Mouse (Mus musculus) hindlimb bud, embryonic 11.5 days (tissue): ENCODE results near the gene Cdk5r2.

Experiments
- DNase-seq: peaks from one replicate; pipeline ENCODE4 v3.0.0-alpha.2; 2012; ENCODE audit warnings: low read depth, low spot score; ENCODE audit errors: extremely low spot score

Gene Cdk5r2

DNA sequence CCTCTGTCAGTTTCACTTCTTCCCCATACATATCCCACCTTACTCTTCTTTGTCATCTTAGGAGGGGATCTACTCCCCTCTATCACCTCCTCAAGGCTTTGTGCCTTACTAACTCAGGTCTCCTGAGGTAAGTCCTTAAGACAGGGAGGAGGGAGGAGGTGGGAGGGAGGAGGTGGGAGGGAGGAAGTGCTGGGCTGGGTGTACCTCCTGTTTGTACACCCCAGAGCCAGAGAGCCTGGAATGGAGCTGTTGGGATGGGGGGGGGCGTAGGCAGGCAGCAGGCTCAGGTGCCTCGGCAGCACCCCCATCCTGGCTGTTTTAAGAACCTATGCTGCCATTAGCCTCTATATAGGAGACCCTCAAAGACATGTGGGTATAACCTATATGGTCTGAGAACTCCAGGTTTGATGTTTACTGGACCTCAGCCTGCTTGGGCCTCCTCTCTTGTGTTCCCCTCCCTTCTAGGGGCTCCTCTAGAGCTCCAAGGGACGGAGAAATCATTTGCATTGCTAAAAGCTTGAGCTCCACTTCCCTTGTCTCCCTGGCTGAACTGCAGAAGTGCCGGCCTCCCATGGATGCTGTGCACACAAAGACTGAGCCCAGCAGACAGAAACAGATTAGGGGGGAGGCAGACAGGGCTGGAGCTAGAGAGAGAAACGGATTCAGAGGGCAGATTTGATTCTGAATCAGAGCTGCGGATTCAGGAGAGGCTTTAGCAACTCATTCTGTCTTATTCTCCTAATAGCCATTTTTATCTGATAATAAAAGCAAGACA is 3.5 kb upstream of the Cdk5r2 start:
- no peak for DNase-seq

DNA sequence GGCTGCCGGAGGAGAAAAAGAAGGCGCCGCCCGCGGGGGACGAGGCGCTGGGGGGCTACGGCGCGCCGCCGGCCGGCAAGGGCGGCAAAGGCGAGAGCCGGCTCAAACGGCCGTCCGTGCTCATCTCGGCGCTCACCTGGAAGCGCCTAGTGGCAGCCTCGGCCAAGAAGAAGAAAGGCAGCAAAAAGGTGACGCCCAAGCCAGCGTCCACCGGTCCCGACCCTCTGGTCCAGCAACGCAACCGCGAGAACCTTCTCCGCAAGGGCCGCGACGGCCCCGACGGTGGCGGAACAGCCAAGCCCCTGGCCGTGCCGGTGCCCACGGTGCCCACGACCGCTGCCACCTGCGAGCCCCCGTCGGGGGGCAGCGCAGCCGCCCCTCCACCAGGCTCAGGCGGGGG is 422 bp downstream of the Cdk5r2 start:
- DNase-seq: no peak

DNA sequence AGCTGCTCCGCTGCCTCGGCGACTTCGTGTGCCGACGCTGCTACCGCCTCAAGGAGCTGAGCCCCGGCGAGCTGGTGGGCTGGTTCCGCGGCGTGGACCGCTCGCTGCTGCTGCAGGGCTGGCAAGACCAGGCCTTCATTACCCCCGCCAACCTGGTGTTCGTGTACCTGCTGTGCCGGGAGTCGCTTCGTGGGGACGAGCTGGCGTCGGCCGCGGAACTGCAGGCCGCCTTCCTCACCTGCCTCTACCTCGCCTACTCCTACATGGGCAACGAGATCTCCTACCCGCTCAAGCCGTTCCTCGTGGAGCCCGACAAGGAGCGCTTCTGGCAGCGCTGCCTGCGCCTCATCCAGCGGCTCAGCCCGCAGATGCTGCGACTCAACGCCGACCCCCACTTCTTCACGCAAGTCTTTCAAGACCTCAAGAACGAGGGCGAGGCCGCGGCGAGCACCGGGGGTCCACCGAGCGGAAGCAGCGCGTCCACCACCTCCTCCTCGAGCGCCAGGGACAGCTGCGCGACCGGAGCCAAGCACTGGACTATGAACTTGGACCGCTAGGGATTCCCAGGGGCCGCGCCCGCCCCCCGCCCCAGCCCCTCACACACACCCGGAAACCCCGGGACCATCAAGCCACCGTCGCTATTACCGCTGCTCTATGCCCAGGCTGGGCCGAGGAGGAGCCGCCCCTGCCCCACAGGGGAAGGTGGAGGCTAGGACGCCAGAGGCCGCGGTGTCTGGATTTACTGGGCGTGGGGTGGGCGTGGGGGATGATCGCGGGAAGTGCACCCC is 1.1 kb downstream of the Cdk5r2 start:
- DNase-seq: no peak

DNA sequence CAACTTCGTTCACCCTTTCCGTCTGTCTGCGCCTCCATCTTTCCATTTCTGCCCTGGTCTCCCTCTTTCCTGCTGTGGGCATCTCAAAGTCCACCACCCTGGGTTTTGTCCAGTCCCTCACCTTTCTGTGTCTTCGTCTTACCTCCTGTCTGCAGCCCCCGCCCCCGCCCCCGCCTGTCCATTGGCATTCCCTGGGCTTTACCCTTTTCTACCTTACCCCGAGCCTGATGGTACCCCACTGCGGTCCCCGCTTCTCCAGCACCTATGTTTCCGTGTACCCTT is 1.6 kb downstream of the Cdk5r2 start:
- DNase-seq: no peak

DNA sequence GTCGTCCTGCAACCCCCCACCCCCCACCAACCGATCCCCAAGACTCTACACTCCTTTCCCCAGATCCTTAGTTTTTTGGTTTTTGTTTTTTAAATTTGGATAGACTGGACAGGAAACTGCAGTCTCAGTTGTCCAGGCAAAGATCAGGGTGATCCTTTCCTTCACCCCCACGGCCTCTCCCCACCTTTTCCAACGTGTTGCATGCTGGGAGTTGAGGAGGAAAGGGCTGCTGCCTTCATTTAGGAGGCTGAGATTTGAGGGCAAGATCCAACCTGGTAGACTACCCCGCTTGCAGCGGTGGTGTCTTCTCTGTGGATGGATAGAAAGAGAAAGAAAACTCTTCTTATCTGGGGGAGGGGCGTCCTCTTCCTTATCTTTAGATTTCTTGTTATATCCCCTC is 2.1 kb downstream of the Cdk5r2 start:
- DNase-seq: no peak

DNA sequence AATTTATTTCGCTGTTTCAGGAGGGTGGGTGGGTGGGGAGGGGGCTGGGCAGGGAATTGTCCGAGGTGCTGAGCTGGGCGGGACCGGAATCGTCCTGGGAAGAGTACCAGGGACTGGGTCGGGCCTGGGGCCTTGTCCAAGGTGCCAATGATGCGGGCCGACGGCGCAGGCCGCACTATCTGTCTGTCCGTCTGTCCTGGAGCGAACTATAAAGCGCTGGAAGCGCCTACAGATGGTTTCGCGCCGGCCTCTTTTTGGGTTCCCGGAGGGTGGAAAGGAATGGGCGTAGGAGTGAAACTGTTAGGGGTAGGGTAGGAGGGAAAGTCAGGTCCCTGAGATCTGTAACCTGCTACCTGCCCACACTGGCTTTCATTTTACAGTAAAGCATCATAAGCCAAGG is 2.5 kb downstream of the Cdk5r2 start:
- DNase-seq: no peak

DNA sequence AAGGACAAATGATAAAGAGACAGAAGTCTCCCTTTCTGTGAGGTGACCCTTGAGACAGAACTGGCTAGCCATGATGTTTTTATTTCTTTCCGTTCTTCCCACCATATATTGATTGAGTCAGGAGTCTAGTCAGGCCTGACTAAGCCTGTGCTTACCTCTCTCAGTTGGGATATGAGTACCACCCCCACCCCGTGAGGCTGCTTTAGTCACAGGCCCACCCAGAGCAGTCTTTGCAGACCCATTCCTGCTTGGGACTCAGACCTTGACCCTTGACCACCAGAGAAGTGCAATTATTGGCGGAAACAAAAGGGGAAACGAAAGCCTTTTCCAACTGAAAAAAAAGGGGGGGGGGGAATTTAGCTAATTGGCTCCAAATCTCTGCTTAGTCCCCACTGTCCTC is 2.9 kb downstream of the Cdk5r2 start:
- DNase-seq: no peak

DNA sequence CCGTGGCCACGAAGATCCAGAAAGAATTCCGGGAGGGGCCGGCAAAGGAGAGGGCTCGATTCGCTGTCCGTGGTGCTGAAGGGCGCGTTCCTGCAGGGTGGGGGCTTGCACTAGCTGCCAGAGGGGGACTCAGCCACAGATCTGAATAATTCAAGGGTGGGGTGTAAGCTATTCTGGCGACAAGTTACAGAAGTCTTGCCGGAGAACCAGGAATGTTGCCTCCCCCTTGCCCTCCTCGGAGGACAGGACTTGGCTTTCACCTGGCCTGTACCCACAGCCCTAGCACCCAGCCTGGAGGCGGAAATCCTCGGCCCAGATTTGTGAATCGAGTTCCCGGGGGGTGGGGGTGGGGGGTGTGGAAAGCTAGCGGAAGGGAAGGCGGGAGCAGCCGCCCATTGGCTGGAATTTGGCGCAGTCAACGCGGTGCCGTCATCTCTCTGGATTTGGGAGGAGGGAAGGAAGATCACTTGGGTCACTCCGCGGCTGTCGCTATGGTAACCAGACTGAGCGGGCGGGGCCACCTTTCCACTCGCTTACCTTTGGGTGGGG is 3.5 kb downstream of the Cdk5r2 start:
- no peak for DNase-seq

DNA sequence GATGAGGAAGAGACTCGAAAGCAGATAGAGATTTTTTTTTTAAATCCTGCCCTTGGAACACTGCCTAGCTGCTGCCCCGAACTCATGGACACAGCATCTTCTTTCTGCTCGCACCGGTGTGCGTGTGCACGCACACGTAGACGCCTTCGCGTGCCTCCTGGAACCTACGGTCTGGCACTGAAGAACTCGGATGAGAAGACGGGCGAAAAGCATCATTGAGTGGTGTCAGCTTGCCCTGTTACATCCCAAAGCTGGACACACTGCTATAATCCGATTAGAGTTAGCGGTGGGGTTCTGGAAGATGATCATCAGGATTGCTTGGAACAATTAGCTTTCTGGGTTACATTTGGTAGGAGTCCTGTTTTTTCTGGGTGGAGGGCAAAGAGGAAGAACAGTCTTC is 4.1 kb downstream of the Cdk5r2 start:
- no peak for DNase-seq

DNA sequence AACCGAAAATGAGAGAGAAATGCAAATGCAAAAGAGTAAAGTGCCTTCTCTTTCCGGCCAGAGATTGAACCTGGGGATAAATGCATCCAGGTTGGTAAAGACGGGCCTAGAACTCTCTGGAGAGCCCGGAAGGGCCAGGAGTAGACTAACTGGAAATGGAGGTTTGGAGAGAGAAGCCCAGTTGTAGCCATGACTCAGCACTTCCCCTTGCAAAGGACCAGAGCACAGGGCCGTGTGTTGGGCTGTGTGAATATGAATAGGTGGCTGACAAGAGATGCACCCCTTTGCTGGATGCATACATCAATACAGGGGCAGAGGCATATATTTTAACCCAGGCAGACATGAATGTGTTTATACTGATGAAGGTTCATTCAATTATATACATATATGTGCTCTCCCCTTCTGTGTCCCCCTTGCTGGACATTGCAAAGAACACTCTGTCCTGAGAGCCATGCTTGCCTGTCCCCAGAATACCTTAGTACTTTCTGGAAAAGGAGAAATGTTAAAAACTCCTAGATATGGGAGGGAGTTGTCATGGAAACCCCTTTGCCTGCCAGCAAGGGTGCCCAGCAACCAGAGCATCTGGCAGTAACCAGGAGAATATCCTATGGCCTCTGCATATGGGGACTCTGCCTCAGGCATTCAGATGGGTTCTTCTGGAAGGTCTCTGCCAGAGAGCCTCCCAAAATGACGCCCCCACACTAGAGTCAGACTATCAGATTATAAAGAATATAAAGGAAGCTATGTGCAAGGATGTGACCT is 4.7 kb downstream of the Cdk5r2 start:
- no peak for DNase-seq

DNA sequence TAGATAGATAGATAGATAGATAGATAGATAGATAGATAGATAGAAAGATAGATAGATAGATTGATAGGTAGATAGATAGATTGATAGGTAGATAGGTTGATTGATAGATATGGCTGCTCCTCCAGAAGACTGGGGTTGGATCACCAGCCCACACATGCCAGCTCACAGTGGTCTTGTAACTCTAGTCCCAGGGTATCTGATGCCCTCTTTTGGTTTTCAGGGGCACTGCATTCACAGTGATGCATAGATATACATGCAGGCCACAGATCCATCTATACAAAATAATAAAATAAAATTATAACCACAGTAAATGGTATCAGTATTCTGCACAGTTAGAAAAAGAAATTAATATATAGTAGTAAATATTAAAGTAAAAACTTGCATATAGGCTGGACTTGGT is 7.0 kb downstream of the Cdk5r2 start:
- DNase-seq: no peak

DNA sequence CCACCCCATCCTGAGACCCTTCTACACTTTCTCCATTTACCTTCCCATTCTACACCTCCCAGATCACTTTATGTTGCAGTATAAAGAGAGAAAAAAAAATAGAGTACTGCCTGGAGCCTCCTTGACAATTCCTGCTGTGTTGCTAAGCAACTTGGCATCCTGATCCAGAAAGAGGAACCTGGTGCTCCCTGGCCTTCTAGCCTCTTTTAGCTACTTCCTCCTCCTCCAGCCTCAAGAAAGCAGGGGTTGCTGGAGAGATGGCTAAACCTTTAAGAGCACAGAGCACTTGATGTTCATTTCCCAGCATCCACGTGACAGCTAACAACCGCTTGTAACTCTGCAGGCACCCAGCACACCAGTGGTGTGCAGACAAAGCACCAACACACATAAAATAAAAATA is 17.5 kb downstream of the Cdk5r2 start:
- DNase-seq: no peak

DNA sequence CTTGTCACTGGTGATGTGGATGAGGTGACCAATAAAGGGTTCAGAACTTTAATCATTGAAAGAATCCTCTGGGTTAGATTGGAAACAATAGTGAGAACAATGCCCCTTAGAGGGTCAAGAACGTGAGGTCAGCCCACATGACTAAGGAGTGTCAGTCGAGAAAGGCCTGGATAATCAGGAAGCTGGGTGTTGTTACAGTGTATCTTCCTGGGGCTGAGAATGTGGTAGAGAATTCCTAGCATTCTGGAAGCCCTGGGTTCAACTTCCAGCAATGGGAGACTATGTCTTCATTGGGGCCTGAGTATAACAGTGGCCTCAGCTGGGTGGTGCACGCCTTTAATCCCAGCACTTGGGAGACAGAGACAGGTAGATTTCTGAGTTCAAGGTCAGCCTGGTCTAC is 22.5 kb downstream of the Cdk5r2 start:
- no peak for DNase-seq

DNA sequence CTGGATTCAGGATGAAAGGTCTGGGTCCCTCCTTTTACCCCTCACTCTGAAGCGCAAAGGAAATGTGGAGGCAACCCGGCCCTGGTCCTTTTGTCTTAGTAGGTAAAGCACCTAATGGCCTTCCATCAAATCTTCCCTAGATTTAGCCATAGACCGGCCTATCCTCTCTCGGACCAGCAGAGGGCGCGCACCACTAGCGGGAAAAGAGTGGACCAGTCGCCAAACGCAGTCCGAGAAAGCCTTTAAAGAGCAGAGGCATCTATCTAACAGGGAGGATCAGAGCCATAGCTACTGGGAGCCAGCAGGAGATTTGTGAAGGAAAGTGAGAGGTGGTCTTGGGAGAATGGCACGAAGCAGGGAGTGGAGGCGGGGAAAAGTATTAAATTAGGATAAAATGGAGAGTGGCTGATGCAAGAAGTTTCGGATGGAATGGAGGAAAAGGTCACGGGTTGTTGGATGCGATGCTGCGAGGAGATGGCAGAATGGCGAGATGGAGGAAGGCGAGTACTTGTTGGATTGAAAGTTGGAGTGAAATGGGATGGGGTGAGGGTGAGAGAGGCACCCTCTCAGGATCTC is 26.1 kb downstream of the Cdk5r2 start:
- no peak for DNase-seq

DNA sequence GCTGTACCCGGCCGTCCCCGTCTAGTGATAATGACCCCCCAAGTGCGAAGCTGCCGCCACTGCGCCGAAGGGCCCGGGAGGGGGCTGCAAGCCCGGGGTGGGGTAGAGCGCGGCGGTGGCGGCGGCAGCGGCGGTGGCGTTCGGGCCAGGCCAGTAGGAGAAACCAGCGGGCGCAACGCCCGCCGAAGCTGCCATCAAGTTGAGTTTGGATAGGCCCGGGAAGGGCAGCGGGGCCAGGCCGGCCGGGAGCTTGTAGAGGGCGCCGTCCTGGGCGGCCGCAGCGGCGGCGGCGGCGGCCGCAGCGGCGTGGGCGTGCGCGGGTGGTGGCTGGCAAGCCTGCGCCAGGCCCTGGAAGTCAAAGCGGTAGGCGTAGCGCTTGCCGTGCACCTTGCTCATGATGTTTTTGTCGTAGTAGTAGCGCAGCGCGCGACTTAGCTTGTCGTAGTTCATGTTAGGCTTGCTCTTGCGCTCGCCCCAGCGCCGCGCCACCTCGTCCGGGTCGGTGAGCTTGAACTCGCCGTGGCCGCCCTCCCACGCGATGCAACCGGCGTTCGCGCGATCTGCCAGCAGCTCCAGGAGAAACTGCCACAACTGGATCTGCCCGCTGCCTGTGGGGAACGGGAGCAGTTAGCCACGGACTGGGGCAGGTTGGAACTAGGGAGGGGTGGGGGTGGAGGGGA is 27.5 kb downstream of the Cdk5r2 start:
- no peak for DNase-seq

DNA sequence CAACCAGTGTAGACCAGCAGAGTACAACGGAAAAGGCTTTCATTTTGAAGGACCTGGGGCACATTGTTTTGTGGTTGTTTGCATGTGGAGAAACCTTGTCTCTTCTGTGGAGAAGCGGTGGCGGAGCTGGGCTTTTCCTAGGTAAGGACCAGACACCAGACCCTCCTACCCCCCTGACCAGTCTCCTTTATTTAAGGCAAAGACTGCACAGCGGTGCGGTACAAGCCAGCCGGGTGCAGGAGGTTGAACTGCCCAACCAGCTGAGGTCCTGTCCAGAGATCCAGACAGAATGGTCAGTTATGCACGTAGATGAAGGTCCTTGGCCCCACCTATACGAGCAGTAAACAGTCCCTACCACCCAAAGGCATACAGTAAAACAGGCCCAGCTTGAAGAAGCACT is 28.1 kb downstream of the Cdk5r2 start:
- no peak for DNase-seq

DNA sequence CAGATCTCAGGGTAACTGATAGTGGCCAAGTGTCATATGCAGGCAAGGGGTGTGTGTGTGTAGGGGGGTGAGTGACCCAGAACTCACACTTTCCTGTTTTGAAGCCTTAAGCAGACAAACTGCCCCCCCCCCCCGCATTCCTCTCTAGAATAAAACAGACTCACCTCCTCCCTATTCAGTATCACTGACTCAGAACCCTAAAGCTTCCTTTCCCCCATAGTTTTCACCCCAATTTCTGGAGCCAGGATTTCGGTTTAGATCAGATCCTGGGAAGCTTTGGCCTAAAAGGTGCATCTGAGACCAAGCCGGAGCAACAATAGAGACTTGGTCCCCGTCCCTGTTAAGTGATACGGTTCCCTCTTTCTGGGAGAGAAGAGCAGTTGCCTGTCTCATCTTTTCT is 28.7 kb downstream of the Cdk5r2 start:
- DNase-seq: no peak

DNA sequence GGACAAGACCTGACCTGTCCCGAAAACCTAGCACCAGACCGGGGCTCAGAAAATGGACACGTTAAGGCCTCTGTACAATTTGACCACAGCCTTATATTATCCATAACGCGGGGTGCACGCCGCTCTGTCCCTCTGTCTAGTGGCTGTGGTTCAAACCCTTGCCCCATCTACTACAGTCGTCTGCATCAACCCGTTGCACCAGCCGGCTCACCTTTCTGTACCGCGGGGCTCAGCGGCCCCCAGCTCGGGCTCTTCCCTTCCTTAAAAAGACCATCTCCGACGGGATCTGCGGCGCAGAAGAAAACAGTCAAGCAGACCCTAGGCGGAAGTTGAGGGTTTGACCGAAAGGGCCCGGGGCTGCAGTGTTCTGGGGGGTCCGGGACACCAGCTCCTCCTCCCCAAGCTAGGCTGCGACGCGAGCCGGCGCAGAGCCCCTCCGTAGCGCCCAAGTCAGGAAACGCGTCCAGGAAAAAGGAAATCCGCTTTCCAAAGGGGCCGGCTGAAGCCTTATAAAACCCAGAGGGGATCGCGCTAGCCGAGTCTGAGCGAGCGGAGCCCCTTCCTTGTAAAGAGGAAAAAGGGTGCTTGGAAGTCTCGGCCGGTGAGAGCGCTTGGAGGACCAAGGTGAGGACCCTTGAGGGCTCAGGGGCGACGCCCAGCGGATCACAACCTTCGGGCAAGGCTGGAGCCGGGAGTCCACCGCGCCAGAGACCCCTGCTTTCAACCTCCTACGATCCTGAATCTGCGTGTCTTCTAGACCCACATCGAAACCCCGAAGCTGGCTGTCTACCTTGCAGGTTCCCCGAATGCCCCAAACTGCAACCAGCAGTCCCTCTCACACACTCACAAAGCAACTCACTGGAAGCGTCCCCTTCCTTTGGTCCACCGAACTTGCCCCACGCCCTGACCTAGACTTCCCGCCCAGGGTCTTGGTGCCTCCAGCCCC is 29.7 kb downstream of the Cdk5r2 start:
- no peak for DNase-seq

DNA sequence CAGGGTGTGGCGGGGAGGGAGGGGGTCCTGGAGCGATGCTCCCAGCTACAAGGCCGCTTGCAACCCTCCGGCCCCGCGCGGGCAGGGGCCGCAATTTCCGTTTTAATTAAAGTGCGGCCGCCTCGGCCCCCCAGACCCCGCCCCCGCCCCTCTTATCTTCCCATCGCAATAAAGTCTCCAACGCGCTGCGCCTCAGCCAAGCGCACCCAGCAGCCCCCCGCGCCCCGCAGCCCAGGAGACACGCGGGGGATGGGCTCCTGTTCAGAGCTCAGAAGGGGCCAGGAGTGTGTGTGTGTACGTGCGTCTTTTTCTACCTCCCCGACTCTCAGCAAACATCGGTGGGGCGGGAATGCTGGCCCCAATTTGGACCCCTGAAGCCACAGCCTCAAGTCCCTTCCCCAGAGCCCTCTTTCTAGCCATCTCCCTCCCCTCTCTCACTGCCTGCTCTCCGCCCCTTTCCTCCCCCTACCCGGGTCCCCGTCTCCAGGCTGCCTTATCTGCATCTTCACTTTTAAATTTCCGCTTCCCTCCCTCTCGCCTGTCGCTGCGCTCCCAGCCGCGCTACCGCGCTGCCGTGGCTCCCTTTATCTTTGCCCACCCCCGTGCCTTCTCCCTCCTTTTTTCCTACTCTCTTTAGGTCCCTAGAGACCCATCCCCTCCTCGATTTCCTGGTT is 30.8 kb downstream of the Cdk5r2 start, which contains the start of gene Fev:
Fev (minus strand) TSS at position 51 of the 674 bp plus-strand sequence.
- DNase-seq: no peak
